Mouse (Mus musculus) bone marrow macrophage, adult 2 months (primary cell): ENCODE results near the gene Xdh.

ENCODE experiments used
- CTCF ChIP-seq: IDR thresholded peaks from 2 replicates; pipeline ENCODE4 v1.5.1; 2012; ENCODE audit warnings: low read depth, mild to moderate bottlenecking, low read length, moderate library complexity
- POLR2A ChIP-seq: IDR thresholded peaks from 2 replicates; pipeline ENCODE4 v1.6.1; 2012; ENCODE audit warnings: mild to moderate bottlenecking, low read depth, low read length, borderline replicate concordance

GRCm38 (mm10) chr17:73869008-73869685 is 80.8 kb downstream of the Xdh start:
- TF ChIP-seq CTCF (no peak), POLR2A (no peak)
